Mouse (Mus musculus) limb, embryonic 12.5 days (tissue): ENCODE results near the gene Scube2. TPM values are rescaled to one million over a fixed set of nuclear protein-coding genes. Genes with fewer than 3 reads are reported as not detected.

Experiments
- ATAC-seq: fragments of 200-750 bp; cut with Nextera tagmentation; 2 replicates; pipeline ENCODE4 v1.8.0; 2017; ENCODE audit warnings: low read depth, moderate TSS enrichment; ENCODE audit not compliant: insufficient number of reproducible peaks, insufficient read depth, low FRiP score, low TSS enrichment
- H3K27ac ChIP-seq: fragments of 300-500 bp; sonication (generic); 2 replicates; pipeline ENCODE4 v1.5.1; 2016; ENCODE audit warnings: mild to moderate bottlenecking, moderate library complexity
- H3K27me3 ChIP-seq: fragments of 300-500 bp; sonication (generic); 2 replicates; pipeline ENCODE4 v1.6.1; 2016; ENCODE audit warnings: mild to moderate bottlenecking, moderate library complexity
- H3K36me3 ChIP-seq: fragments of 300-500 bp; sonication (generic); 2 replicates; pipeline ENCODE4 v1.6.1; 2016; ENCODE audit warnings: mild to moderate bottlenecking, moderate library complexity
- H3K4me1 ChIP-seq: fragments of 300-500 bp; sonication (generic); replicated peaks from 2 replicates; pipeline ENCODE4 v1.6.1; 2016
- H3K4me2 ChIP-seq: fragments of 300-500 bp; sonication (generic); 2 replicates; pipeline ENCODE4 v1.6.1; 2016; ENCODE audit warnings: mild to moderate bottlenecking, moderate library complexity
- H3K4me3 ChIP-seq: fragments of 300-500 bp; sonication (generic); replicated peaks from 2 replicates; pipeline ENCODE4 v1.5.1; 2016; ENCODE audit warnings: mild to moderate bottlenecking
- H3K9ac ChIP-seq: fragments of 300-500 bp; sonication (generic); replicated peaks from 2 replicates; pipeline ENCODE4 v1.6.1; 2016; ENCODE audit warnings: mild to moderate bottlenecking, moderate library complexity
- H3K9me3 ChIP-seq: fragments of 300-500 bp; sonication (generic); 2 replicates; pipeline ENCODE4 v1.6.1; 2016; ENCODE audit warnings: mild to moderate bottlenecking, moderate library complexity
- WGBS: fragments of 180-500 bp; shearing (Covaris S2); methylation state at CpG from one replicate; pipeline ENCODE4 v1.1.7; 2016; 5-methylcytosine and 5-hydroxymethylcytosine counted together
- polyA plus RNA-seq: library from polyadenylated mRNA; unstranded; fragments of >200 nt; fragmentation: Nextera tagmentation; extraction: Ambion mirVana; gene quantifications from 2 replicates; pipeline ENCODE4 v1.2.1, GENCODE M21; 2016

Scube2 gene
- polyA plus RNA-seq, 1 experiment from 2014 or later: 0.81 TPM

- Histone ChIP-seq H3K9ac (no peak overlapping the region), H3K4me3 (no peak overlapping the region), H3K9me3 (no peaks in the 10 kb centered on the region), H3K4me1 (peaks cover 8% of the 10 kb centered on the region; the same call in 1 of the 2 replicates), H3K4me2 (no peak overlapping the region), H3K36me3 (no peaks in the 10 kb centered on the region), H3K27me3 (no peaks in the 10 kb centered on the region; the same call in 1 of the 2 replicates), H3K27ac (no peak overlapping the region)
- ATAC-seq: no peak
- WGBS: 53% methylated on average over 12 of the region's 12 CpGs
Observed at GRCm38 (mm10) chr7:109879158-109879557, 13.7 kb upstream of the Scube2 start.

- Histone ChIP-seq H3K9me3 (no peaks in the 10 kb centered on the region), H3K36me3 (no peaks in the 10 kb centered on the region), H3K4me3 (no peak overlapping the region), H3K27ac (no peak overlapping the region), H3K27me3 (no peaks in the 10 kb centered on the region; the same call in 1 of the 2 replicates), H3K9ac (no peak overlapping the region), H3K4me1 (peaks cover 8% of the 10 kb centered on the region; the same call in 1 of the 2 replicates), H3K4me2 (no peak overlapping the region)
- WGBS: 55% methylated on average over 8 of the region's 8 CpGs
- ATAC-seq: no peak
Observed at GRCm38 (mm10) chr7:109876085-109876484, 10.6 kb upstream of the Scube2 start.

- Histone ChIP-seq H3K9me3 (no peaks in the 10 kb centered on the region), H3K4me1 (peaks cover 8% of the 10 kb centered on the region; the same call in 1 of the 2 replicates), H3K4me3 (no peak overlapping the region), H3K4me2 (no peak overlapping the region), H3K9ac (no peak overlapping the region), H3K36me3 (no peaks in the 10 kb centered on the region), H3K27ac (no peak overlapping the region), H3K27me3 (no peaks in the 10 kb centered on the region; the same call in 1 of the 2 replicates)
- WGBS: 51% methylated on average over 3 of the region's 3 CpGs
- no peak for ATAC-seq
Observed at GRCm38 (mm10) chr7:109875598-109875997, 10.1 kb upstream of the Scube2 start.

GRCm38 (mm10) chr7:109875033-109875432 is 9.6 kb upstream of the Scube2 start:
- peaks cover 8% of the 10 kb centered on the region; the same call in 1 of the 2 replicates for H3K4me1 ChIP-seq
- no peak overlapping the region for H3K27ac ChIP-seq
- no peak overlapping the region for H3K4me3 ChIP-seq
- no peaks in the 10 kb centered on the region for H3K36me3 ChIP-seq
- no peak overlapping the region for H3K4me2 ChIP-seq
- no peak overlapping the region for H3K9ac ChIP-seq
- no peak for ATAC-seq
- H3K9me3 ChIP-seq: no peaks in the 10 kb centered on the region
- H3K27me3 ChIP-seq: no peaks in the 10 kb centered on the region; the same call in 1 of the 2 replicates

GRCm38 (mm10) chr7:109873170-109873569 is 7.7 kb upstream of the Scube2 start:
- Histone ChIP-seq H3K36me3 (no peaks in the 10 kb centered on the region), H3K27ac (no peak overlapping the region), H3K4me3 (no peak overlapping the region), H3K4me2 (no peak overlapping the region), H3K9ac (no peak overlapping the region), H3K9me3 (no peaks in the 10 kb centered on the region), H3K27me3 (no peaks in the 10 kb centered on the region; the same call in 1 of the 2 replicates), H3K4me1 (peaks cover 7% of the 10 kb centered on the region; the same call in 1 of the 2 replicates)
- no peak for ATAC-seq
- WGBS: 49% methylated on average over 5 of the region's 5 CpGs

- H3K27me3 ChIP-seq: peaks cover 16% of the 10 kb centered on the region
- peaks cover 15% of the 10 kb centered on the region for H3K4me1 ChIP-seq
- H3K4me2 ChIP-seq: no peak overlapping the region
- no peak for ATAC-seq
- no peak overlapping the region for H3K4me3 ChIP-seq
- no peak overlapping the region for H3K9ac ChIP-seq
- no peaks in the 10 kb centered on the region for H3K36me3 ChIP-seq
- no peaks in the 10 kb centered on the region for H3K9me3 ChIP-seq
- H3K27ac ChIP-seq: no peak overlapping the region
- WGBS: 84% methylated on average over 5 of the region's 5 CpGs
Observed at GRCm38 (mm10) chr7:109871232-109871631, 5.8 kb upstream of the Scube2 start.

GRCm38 (mm10) chr7:109868498-109868897 is 3.0 kb upstream of the Scube2 start:
- H3K9ac ChIP-seq: no peak overlapping the region
- WGBS: 39% methylated on average over 3 of the region's 3 CpGs
- peaks cover 43% of the 10 kb centered on the region for H3K27me3 ChIP-seq
- no peaks in the 10 kb centered on the region for H3K9me3 ChIP-seq
- H3K27ac ChIP-seq: no peak overlapping the region
- ATAC-seq: no peak
- no peaks in the 10 kb centered on the region for H3K36me3 ChIP-seq
- peaks cover 29% of the 10 kb centered on the region for H3K4me1 ChIP-seq
- H3K4me2 ChIP-seq: no peak overlapping the region
- no peak overlapping the region for H3K4me3 ChIP-seq

- H3K9ac ChIP-seq: no peak overlapping the region
- no peaks in the 10 kb centered on the region for H3K9me3 ChIP-seq
- peaks cover 53% of the 10 kb centered on the region for H3K27me3 ChIP-seq
- peaks cover 33% of the 10 kb centered on the region for H3K4me1 ChIP-seq
- H3K4me3 ChIP-seq: no peak overlapping the region
- ATAC-seq: no peak
- no peaks in the 10 kb centered on the region for H3K36me3 ChIP-seq
- H3K4me2 ChIP-seq: no peak overlapping the region
- no peak overlapping the region for H3K27ac ChIP-seq
- WGBS: 46% methylated on average over 3 of the region's 3 CpGs
Observed at GRCm38 (mm10) chr7:109866643-109867042, 1.2 kb upstream of the Scube2 start.

- H3K4me3 ChIP-seq: no peak overlapping the region
- peaks cover 29% of the 10 kb centered on the region for H3K4me1 ChIP-seq
- H3K36me3 ChIP-seq: no peaks in the 10 kb centered on the region
- ATAC-seq: no peak
- H3K27me3 ChIP-seq: peaks cover 53% of the 10 kb centered on the region
- H3K4me2 ChIP-seq: no peak overlapping the region
- H3K9me3 ChIP-seq: no peaks in the 10 kb centered on the region
- H3K9ac ChIP-seq: no peak overlapping the region
- WGBS: 23% methylated on average over 4 of the region's 4 CpGs
- no peak overlapping the region for H3K27ac ChIP-seq
Observed at GRCm38 (mm10) chr7:109863561-109863960, 1.9 kb downstream of the Scube2 start.

GRCm38 (mm10) chr7:109860162-109860561 is 5.3 kb downstream of the Scube2 start:
- Histone ChIP-seq H3K27me3 (peaks cover 27% of the 10 kb centered on the region), H3K4me2 (no peak overlapping the region), H3K4me1 (peaks cover 9% of the 10 kb centered on the region; the same call in 1 of the 2 replicates), H3K36me3 (no peaks in the 10 kb centered on the region), H3K9me3 (no peaks in the 10 kb centered on the region), H3K4me3 (no peak overlapping the region), H3K9ac (no peak overlapping the region), H3K27ac (no peak overlapping the region)
- ATAC-seq: no peak
- 84% methylated on average over 7 of the region's 7 CpGs for WGBS

- H3K27ac ChIP-seq: no peak overlapping the region
- H3K4me1 ChIP-seq: 0 out of 2 replicates have a peak, but pooled peaks cover 4% of the 10 kb centered on the region
- H3K36me3 ChIP-seq: no peaks in the 10 kb centered on the region
- no peaks in the 10 kb centered on the region for H3K9me3 ChIP-seq
- no peak overlapping the region for H3K9ac ChIP-seq
- H3K4me3 ChIP-seq: no peak overlapping the region
- no peak overlapping the region for H3K4me2 ChIP-seq
- H3K27me3 ChIP-seq: peaks cover 19% of the 10 kb centered on the region
- ATAC-seq: no peak
- 77% methylated on average over 6 of the region's 6 CpGs for WGBS
Observed at GRCm38 (mm10) chr7:109859354-109859753, 6.1 kb downstream of the Scube2 start.

- no peak overlapping the region for H3K4me3 ChIP-seq
- H3K9ac ChIP-seq: no peak overlapping the region
- peaks cover 14% of the 10 kb centered on the region for H3K27me3 ChIP-seq
- no peak overlapping the region for H3K4me2 ChIP-seq
- WGBS: 31% methylated on average over 7 of the region's 7 CpGs
- H3K36me3 ChIP-seq: no peaks in the 10 kb centered on the region
- ATAC-seq: no peak
- no peaks in the 10 kb centered on the region for H3K9me3 ChIP-seq
- H3K27ac ChIP-seq: no peak overlapping the region
- 0 out of 2 replicates have a peak, but pooled peaks cover 4% of the 10 kb centered on the region for H3K4me1 ChIP-seq
Observed at GRCm38 (mm10) chr7:109852752-109853212, 12.7 kb downstream of the Scube2 start.
